ENCODE assay signal across 17 mouse cellular contexts in genomic region chr12:93675032-93675431, GRCm38 (mm10).
"Had no signal": no experiment of that assay in that cellular context is flagged by ENCODE, and none has a peak within 500 bp of the region (broad histone marks: within the 10 kb centered on the region; RNA-seq: fewer than 3 reads in every experiment).

No protein-coding gene starts in this region.

- ATAC-seq: midbrain, embryonic 16.5 days had no signal

- H3K36me3 ChIP-seq: midbrain, embryonic 10.5 days; midbrain, embryonic 12.5 days; neural tube, embryonic 13.5 days; neural tube, embryonic 15.5 days had no signal

- H3K4me3 ChIP-seq: midbrain, embryonic 10.5 days; midbrain, embryonic 12.5 days; myocyte; neural tube, embryonic 13.5 days; neural tube, embryonic 15.5 days had no signal

- H3K27me3 ChIP-seq: midbrain, embryonic 12.5 days; neural tube, embryonic 13.5 days; neural tube, embryonic 15.5 days had no signal

- DNase-seq: lung, adult 18-20 months; lung, embryonic 14.5 days; lung, postnatal 10 days; lung, postnatal 4 days; midbrain, embryonic 14.5 days; retina, postnatal 1 day; right cerebral cortex, postnatal 14 days; spleen, adult 18-20 months; thymus, adult 18-20 months; thymus, postnatal 14 days; thymus, postnatal 36 days had no signal
